Mouse (Mus musculus): ENCODE measurements at regions not wholly inside any gene's neighbourhood (a gene's known extent, or its start where the extent isn't known, plus 50 kb on each side); places are given as distances from the start of the nearest gene placed in this dataset.

GRCm38 (mm10) chr11:117538732-117539131 is 54.6 kb downstream of the Gm11733 start:
- DNase-seq: no peak

DNA sequence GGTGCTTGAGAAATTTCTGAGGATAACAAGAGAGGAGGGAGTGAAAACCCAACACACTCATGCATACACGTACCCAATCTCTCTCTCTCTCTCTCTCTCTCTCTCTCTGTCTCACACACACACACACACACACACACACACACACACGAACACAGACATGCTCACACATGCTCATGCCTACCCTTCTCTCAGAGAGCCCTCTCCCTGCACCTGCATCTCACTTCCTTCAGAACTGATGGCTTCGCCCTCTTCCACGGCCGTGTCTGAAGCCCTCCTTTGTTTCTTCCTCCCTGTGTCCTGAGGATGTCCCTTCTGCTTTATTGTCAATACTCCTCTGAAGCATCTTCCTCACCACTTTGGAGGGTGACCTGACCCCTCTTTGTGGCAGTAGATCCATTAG is 56.4 kb downstream of the Gm11733 start:
- DNase-seq: no peak

DNA sequence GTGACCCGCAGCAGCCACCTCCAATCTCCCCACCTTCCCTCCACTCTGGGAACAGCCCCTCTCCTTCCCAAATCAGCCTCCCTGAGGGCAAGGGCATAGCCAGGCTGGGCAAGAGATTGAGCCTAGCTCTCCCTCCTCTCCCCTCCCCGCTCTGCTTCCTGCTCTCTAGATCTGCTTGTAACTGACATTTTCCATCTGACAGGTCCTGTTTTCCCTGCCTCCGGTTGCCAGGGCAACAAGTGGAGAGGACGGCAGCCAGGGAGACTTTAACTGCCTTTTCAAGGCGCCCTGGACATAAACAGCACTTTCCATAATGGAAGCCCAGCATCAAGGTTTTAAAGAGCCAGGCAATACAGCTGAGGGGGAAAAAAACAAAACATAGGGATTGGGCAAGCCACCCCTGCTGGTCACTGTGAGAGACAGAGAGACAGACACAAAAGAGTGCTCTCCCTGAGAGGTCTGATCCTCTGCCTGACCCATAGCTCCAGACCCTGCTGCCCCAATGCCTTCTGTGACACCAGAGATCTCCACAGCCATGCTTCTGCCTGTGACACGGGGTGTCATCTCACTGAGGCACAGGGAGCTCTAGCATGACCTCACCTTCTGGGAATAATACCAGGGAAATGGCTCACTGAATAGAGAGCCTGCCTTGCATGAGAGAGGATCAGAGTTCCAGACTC is 57.2 kb downstream of the Gm11733 start:
- peak; percentile 66 for DNase-seq

DNA sequence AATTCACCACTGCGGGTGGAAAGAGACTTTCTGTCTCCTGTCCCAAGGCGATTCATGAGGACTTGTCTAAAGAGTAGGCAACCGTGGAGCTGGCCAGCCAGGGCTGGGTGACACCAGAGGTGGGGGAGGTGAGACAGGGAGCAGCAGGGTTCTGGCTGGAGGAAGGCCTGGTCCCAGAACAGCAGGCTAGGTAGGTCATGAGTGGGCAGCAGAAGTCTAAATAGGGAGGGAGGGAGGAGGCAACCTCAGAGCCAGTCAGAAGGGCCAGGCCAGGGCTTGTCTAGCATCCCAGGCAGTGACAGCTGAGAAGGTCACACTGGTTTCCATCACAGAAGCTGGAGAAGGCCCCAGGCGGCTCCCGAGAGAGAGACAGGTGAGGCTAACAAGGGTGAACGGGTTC is 59.0 kb downstream of the Gm11733 start:
- DNase-seq: no peak

DNA sequence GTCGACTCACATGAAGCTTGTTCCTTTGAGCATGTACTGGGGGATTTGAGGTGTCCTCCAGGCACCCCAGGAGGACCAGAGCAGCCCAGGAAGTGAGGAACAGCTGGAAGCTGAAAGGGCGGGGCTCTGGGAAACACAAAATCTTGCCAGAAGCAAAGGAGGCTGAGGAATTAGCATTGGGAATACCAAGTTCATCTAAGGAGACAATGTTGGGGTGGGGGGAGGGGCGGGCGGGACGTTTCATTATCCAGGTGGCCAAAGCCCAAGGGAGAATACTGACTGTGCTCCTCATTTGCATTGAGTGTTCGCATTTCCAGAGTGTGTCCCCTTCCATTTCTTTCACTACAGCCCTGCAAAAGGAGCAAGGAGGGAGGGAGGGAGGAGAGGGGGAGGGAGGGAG is 60.3 kb downstream of the Gm11733 start:
- no peak for DNase-seq

DNA sequence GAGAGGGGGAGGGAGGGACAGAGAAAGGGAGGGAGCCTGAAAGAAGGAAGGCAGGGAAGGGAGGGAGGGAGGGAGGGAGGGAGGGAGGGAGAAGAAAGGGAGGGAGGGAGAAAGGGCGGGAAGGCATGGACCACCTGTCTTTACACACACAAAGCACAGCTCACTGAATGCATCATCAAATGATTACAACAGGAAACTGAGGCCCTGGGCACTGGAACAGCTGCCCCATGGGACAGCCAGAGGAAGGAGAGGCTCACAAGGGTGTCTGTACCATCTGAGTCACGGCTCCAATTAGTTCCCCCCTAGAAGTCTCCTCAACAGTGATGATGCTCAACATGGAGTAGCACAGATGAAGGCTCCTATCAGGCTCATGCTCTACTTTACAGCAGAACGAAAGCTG is 60.8 kb downstream of the Gm11733 start:
- no peak for DNase-seq

DNA sequence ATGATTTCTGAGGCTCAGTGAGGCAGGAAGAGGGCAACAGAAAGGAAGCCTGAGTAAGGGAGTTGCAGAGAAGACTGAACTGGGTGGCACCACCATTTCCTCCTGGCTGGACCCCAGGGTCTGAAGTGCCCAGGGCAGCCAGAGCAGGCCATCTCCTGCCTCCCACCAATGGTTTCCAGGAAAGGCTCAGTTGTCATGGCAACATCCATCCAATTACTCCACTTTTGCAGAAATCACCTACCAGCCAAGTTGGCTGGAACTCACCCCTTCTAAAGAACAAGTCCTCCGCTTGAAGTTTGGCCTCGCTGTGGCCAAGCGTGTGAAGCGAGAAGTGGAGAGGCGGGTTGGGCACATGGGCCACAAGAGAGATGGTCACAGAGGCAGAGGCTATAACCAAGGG is 67.8 kb downstream of the Gm11733 start:
- no peak for DNase-seq

DNA sequence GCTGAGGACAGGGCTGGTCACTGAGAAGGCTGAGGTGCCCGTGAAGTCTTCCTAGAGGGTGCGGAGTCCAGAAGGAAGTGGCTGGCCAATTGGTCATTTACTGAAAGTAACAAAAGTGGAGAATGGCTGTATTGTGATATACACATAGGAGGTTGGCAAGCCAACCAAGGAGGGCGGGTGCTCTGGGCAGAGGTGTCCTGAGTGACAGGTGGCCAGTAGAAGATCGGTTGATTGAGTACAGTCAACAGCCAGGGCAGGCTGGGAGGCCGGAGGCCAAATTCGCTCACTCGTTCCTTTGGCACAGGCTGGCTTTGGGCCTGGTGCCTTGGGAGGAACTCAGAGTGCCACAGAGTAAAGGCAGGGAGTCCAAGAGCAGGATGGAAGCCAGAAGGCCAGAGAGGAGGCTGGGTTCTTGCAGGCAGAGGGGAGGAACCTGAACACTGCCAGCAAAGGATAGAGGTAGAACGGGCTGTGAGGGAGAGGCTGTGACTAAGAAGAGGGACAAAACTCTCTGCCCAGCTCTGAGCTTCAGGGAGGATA is 68.3 kb downstream of the Gm11733 start:
- no peak for DNase-seq

GRCm38 (mm10) chr11:117554111-117554510 is 69.9 kb downstream of the Gm11733 start:
- DNase-seq: peak; percentile 47

GRCm38 (mm10) chr11:117557474-117558381 is 73.6 kb downstream of the Gm11733 start:
- peak; percentile 65 for DNase-seq

GRCm38 (mm10) chr11:117559839-117560238 is 75.7 kb downstream of the Gm11733 start:
- no peak for DNase-seq

DNA sequence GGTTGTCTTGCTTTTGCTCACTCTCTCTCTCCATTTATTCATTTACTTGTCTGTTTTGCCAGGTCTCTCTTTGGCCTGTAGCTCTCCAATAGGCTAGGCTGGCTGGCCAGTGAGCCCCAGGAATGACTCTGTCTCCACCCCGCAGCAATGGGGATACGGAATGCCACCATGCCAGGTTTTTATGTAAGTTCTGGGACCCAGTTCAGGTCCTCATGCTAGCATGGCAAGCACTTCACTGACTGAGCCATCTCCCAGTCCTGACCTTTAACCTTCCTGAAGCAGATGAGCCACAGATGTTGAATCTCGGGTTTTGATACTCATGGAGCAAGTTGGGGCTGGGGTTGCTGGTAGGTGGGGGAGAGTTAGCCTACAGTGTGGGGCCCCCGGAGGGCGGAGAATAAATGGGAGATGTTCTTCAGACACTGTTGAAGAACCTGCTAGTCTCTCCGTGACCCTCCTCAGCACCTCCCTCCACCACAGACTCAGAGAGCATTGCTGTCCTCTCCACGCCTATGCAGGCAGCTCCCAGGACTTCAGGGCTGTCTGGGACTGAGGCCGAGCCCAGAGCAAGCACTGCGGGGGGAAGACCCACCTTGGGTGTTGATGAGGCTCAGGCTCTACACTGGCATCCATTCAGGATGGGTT is 83.9 kb downstream of the Gm11733 start:
- no peak for DNase-seq

DNA sequence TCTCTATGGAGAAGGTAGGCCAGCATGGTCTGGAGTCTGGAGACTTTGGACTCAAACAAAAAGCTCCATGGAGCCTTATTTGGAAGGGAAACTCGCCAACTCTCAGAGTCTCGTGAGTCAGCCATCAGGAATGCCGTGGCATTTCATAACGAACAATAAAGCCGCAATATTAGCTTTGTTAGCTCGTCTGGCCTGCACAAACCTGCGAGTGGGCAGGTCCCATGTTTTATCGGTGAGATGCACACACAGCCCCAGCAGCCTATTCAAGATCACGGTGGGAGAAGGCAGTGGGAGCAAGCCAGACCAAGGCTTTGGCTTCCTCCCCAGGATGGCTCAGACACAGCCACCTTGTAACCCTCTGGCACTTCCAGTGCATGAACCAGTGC is 84.4 kb downstream of the Gm11733 start:
- DNase-seq: peak; percentile 10

DNA sequence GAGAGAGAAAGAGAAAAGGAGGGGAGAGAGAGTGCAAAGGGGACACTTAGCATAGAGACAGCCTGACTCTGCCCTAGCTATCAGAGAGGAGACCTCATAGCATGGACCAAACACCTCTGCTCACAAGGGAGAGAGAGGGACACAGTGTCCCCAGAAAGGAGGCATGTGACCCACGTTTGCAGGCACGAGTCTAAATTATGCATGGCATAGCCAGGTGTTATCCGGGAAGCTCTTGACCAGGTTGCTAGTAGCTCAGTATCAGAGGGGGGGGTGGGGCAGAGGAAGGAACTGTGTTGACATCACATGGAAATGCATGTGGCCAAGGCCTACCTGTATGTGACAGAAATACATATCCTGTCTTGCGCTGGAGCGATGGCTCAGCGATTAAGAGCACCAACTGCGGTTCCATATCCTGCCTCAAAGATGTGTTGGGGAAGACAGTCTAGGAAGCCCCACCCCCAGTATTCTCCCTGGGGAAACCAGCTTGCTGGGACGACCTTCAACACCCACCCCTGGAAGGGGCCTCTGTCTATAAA is 84.5 kb upstream of the Tnrc6c start:
- DNase-seq: peak; percentile 10

GRCm38 (mm10) chr11:117571858-117572257 is 82.2 kb upstream of the Tnrc6c start:
- no peak for DNase-seq

DNA sequence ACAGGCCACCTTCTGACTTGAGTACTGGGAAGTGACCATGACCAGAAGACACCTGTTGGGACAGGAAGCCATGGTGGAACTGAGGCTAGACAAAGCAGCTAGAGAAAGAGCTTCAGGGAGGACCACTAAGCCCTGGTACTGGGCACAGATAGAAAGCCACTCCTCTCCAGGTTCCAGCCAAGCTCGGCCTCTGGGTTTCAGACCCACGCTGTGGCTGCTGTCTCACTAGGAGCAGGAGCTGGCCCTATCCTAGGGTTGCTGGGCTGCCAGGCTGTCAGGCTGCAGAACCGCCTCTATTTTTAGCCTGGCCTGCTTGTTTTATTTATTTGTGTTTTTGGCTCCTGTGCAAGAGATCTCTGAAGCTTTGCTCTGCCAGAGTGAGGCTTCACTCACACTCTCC is 79.4 kb upstream of the Tnrc6c start:
- DNase-seq: peak; percentile 13

- DNase-seq: no peak
Observed at GRCm38 (mm10) chr11:117579121-117579520, 75.0 kb upstream of the Tnrc6c start.

GRCm38 (mm10) chr11:117579720-117580119 is 74.4 kb upstream of the Tnrc6c start:
- DNase-seq: no peak

GRCm38 (mm10) chr11:117583478-117583877 is 70.6 kb upstream of the Tnrc6c start:
- DNase-seq: no peak

GRCm38 (mm10) chr11:117585556-117585955 is 68.5 kb upstream of the Tnrc6c start:
- no peak for DNase-seq

- DNase-seq: no peak
Observed at GRCm38 (mm10) chr11:117586063-117586462, 68.0 kb upstream of the Tnrc6c start.

DNA sequence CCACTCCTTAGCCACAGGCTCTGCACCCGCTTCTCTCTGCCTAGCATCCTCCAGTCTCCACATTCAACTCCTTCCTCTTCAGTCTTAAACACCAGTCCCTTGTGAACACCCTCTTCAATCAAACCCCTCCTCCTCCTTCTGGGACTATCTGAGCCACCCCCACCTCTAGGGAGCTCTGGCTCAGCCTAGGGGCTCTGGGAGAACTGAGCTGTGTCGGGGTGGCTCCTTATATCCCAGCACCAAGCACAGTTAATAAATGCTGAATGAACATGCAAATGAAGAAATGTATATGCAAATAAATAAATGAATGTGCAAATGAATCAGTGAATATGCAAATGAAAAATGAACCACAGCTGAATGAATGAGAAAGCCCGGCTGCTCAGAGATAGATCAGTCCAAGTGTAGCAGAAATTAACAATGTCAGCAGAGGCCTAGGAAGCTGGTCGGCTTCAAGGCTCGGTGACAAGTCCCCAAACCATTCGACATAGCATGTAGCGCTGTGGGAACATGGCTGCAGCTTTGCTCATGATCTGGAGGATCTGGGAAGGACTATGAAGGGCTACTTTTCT is 67.1 kb upstream of the Tnrc6c start:
- DNase-seq: no peak

DNA sequence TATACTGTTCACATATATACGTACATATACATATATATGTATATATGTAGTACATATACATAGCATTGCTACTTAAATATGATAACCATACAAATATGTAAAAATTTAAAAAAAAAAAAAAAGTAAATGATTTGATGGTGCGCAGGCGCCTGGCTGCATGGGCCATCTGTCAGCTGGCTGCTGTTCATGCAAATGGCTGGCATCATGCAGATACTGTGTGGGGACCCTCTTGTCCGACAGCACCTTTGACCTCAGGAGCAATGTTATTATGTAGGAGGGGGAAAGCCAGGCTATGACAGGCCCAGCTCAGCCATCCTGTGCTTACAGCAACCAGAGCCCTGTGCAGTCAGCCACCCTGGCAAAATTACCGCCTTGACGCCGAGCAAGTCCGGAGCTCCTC is 65.1 kb upstream of the Tnrc6c start:
- no peak for DNase-seq

All from kidney, adult 9 months (tissue).